Mouse (Mus musculus) forebrain, postnatal 0 days (tissue): ENCODE measurements around the gene Fam174b. TPM values are rescaled to one million over a fixed set of nuclear protein-coding genes. Genes with fewer than 3 reads are reported as not detected.

Experiments used
- ATAC-seq: fragments of 200-750 bp; cut with Nextera tagmentation; 2 replicates; pipeline ENCODE4 v1.8.0; 2017; ENCODE audit warnings: mild to moderate bottlenecking, moderate library complexity
- DNase-seq: peaks from one replicate; pipeline ENCODE4 v3.0.0-alpha.2; 2015
- H3K27ac ChIP-seq: fragments of 300-500 bp; sonication (generic); 2 replicates; pipeline ENCODE4 v1.5.1; 2014; ENCODE audit warnings: low read depth, mild to moderate bottlenecking, antibody characterized with exemption, low read length, moderate library complexity, mixed read lengths
- H3K27me3 ChIP-seq: fragments of 300-500 bp; sonication (generic); 2 replicates; pipeline ENCODE4 v1.6.1; 2014; ENCODE audit warnings: mild to moderate bottlenecking, low read length, mixed read lengths; ENCODE audit not compliant: insufficient read depth
- H3K36me3 ChIP-seq: fragments of 300-500 bp; sonication (generic); 2 replicates; pipeline ENCODE4 v1.6.1; 2014; ENCODE audit warnings: mild to moderate bottlenecking, moderate library complexity; ENCODE audit not compliant: insufficient read depth
- H3K4me1 ChIP-seq: fragments of 300-500 bp; sonication (generic); 2 replicates; pipeline ENCODE4 v1.6.1; 2014; ENCODE audit warnings: antibody characterized with exemption; ENCODE audit not compliant: insufficient read depth
- H3K4me2 ChIP-seq: fragments of 300-500 bp; sonication (generic); 2 replicates; pipeline ENCODE4 v1.6.1; 2014; ENCODE audit warnings: low read depth, mild to moderate bottlenecking, moderate library complexity
- H3K4me3 ChIP-seq: fragments of 300-500 bp; sonication (generic); 2 replicates; pipeline ENCODE4 v1.5.1; 2014; ENCODE audit warnings: low read depth, low read length, mixed read lengths
- H3K9ac ChIP-seq: fragments of 300-500 bp; sonication (generic); 2 replicates; pipeline ENCODE4 v1.6.1; 2014; ENCODE audit warnings: mild to moderate bottlenecking
- H3K9me3 ChIP-seq: fragments of 300-500 bp; sonication (generic); 2 replicates; pipeline ENCODE4 v1.6.1; 2016; ENCODE audit warnings: low read length
- CTCF ChIP-seq: sonication (generic); IDR thresholded peaks from 2 replicates; pipeline ENCODE4 v1.5.1; 2016; ENCODE audit warnings: antibody characterized with exemption, control low read depth, low read depth
- WGBS: fragments of 180-500 bp; shearing (Covaris S2); extraction: QIAGEN DNeasy Blood & Tissue Kit; methylation state at CpG from one replicate; pipeline ENCODE4 v1.1.7; 2014; 5-methylcytosine and 5-hydroxymethylcytosine counted together
- polyA plus RNA-seq: library from polyadenylated mRNA; unstranded; fragments of >200 nt; fragmentation: Nextera tagmentation; extraction: Ambion mirVana; gene quantifications from 2 replicates; pipeline ENCODE4 v1.2.1, GENCODE M21; 2015
- total RNA-seq: library from RNA; depleted of rRNA; stranded (reverse); fragments of >200 nt; gene quantifications from 2 replicates; pipeline ENCODE4 v1.2.3, GENCODE M21; 2014

The Fam174b gene
- total and polyA plus RNA-seq, 2 experiments from 2014 or later, result 35.6 to 44.9 TPM

- peaks cover 12% of the 10 kb centered on the region; the same call in 1 of the 2 replicates for H3K4me1 ChIP-seq
- no peaks in the 10 kb centered on the region for H3K9me3 ChIP-seq
- WGBS, result 70% methylated on average over 6 of the region's 6 CpGs
- H3K27ac ChIP-seq, result no peak overlapping the region
- H3K4me2 ChIP-seq, result peak overlapping the region; percentile 87
- H3K4me3 ChIP-seq, result peak overlapping the region; percentile 71; the same call in 1 of the 2 replicates
- no peaks in the 10 kb centered on the region for H3K36me3 ChIP-seq
- ATAC-seq (no peak), DNase-seq (no peak)
- H3K27me3 ChIP-seq, result no peaks in the 10 kb centered on the region
- no peak for TF ChIP-seq CTCF
- H3K9ac ChIP-seq, result no peak overlapping the region
Observed at GRCm38 (mm10) chr7:73741841-73742240, 1.7 kb downstream of the Fam174b start.

- WGBS, result 84% methylated on average over 8 of the region's 8 CpGs
- Histone ChIP-seq H3K4me1 (peaks cover 12% of the 10 kb centered on the region; the same call in 1 of the 2 replicates), H3K27me3 (no peaks in the 10 kb centered on the region), H3K9ac (no peak overlapping the region), H3K4me2 (peak overlapping the region; percentile 1; the same call in 1 of the 2 replicates), H3K36me3 (no peaks in the 10 kb centered on the region), H3K4me3 (no peak overlapping the region), H3K9me3 (no peaks in the 10 kb centered on the region), H3K27ac (no peak overlapping the region)
- DNase-seq, result no peak
- no peak for ATAC-seq
- TF ChIP-seq CTCF, result no peak
Observed at GRCm38 (mm10) chr7:73743144-73743543, 3.0 kb downstream of the Fam174b start.

DNA sequence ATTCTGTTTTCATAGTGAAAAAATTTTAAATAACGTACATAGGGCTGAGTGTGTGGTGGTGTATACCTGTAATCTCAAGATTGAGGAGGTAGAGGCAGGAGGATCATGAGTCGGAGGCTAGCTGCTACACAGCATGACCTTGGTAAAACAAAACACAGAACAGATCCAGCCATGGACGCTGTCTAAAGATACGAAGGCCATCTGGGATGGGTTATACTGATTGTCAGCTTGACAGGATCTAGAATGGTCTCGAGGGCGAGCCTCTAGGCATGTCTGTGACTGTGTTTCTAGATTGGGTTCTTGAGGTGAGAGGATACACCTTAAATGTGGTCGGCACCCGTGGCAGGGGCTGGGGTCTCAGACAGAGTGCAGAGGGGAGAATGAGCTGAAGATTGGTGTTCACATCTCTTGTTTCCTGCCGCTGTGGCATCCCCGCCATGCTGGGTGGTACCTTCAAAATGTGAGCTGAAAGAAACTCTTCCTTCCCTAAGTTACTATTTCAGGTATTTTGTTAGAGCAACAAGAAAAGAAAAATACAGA, 3.8 kb downstream of the Fam174b start:
- Histone ChIP-seq H3K36me3 (no peaks in the 10 kb centered on the region), H3K4me1 (peaks cover 12% of the 10 kb centered on the region; the same call in 1 of the 2 replicates), H3K4me3 (no peak overlapping the region; the same call in 1 of the 2 replicates), H3K9ac (no peak overlapping the region), H3K27me3 (no peaks in the 10 kb centered on the region), H3K4me2 (0 out of 2 replicates have a peak overlapping the region, but pooled peaks have one; percentile 13), H3K9me3 (no peaks in the 10 kb centered on the region), H3K27ac (no peak overlapping the region)
- ATAC-seq (no peak), DNase-seq (no peak)
- no peak for TF ChIP-seq CTCF
- 83% methylated on average over 10 of the region's 10 CpGs for WGBS

GRCm38 (mm10) chr7:73745903-73746302, 5.8 kb downstream of the Fam174b start:
- DNase-seq, result no peak
- H3K4me1 ChIP-seq, result peaks cover 12% of the 10 kb centered on the region; the same call in 1 of the 2 replicates
- no peaks in the 10 kb centered on the region for H3K9me3 ChIP-seq
- no peak for TF ChIP-seq CTCF
- no peak for ATAC-seq
- no peaks in the 10 kb centered on the region for H3K27me3 ChIP-seq
- H3K9ac ChIP-seq, result no peak overlapping the region
- no peak overlapping the region for H3K4me3 ChIP-seq
- no peak overlapping the region for H3K27ac ChIP-seq
- H3K36me3 ChIP-seq, result no peaks in the 10 kb centered on the region
- WGBS, result 48% methylated on average over 5 of the region's 5 CpGs
- no peak overlapping the region for H3K4me2 ChIP-seq

DNA sequence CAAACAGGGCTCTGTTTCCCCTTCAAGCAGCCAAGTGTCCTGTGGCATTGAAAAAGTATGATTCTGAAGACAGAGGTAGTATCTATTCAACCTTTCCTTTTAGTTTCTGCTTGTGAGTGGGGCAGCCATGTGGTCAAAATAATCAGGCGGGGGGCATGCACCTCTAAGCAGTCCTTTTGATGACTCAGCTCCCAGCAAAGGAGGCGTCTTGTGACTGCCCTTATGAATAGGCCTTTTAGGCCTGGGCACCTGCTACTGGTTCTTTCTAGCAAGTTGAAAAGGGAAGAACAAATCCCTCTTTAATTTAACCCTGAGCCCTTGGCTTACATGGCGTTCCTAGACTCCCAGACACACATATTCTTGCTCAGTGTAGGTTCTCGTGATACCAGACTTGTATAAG, 6.7 kb downstream of the Fam174b start:
- H3K9ac ChIP-seq, result no peak overlapping the region
- DNase-seq (no peak), ATAC-seq (peak; percentile 40; the same call in 1 of the 2 replicates)
- H3K27ac ChIP-seq, result peak overlapping the region; percentile 54; the same call in 1 of the 2 replicates
- TF ChIP-seq CTCF, result no peak
- no peak overlapping the region for H3K4me2 ChIP-seq
- H3K4me1 ChIP-seq, result peaks cover 2% of the 10 kb centered on the region; the same call in 1 of the 2 replicates
- no peaks in the 10 kb centered on the region for H3K27me3 ChIP-seq
- H3K36me3 ChIP-seq, result no peaks in the 10 kb centered on the region
- no peak overlapping the region for H3K4me3 ChIP-seq
- 28% methylated on average over 4 of the region's 4 CpGs for WGBS
- no peaks in the 10 kb centered on the region for H3K9me3 ChIP-seq

- DNase-seq (no peak), ATAC-seq (no peak)
- 94% methylated on average over 3 of the region's 3 CpGs for WGBS
- H3K4me1 ChIP-seq, result no peaks in the 10 kb centered on the region
- H3K36me3 ChIP-seq, result no peaks in the 10 kb centered on the region
- H3K27me3 ChIP-seq, result no peaks in the 10 kb centered on the region
- H3K4me3 ChIP-seq, result no peak overlapping the region
- H3K4me2 ChIP-seq, result no peak overlapping the region
- no peak overlapping the region for H3K9ac ChIP-seq
- H3K27ac ChIP-seq, result no peak overlapping the region
- no peaks in the 10 kb centered on the region for H3K9me3 ChIP-seq
- TF ChIP-seq CTCF, result no peak
Observed at GRCm38 (mm10) chr7:73747531-73747930, 7.4 kb downstream of the Fam174b start.

DNA sequence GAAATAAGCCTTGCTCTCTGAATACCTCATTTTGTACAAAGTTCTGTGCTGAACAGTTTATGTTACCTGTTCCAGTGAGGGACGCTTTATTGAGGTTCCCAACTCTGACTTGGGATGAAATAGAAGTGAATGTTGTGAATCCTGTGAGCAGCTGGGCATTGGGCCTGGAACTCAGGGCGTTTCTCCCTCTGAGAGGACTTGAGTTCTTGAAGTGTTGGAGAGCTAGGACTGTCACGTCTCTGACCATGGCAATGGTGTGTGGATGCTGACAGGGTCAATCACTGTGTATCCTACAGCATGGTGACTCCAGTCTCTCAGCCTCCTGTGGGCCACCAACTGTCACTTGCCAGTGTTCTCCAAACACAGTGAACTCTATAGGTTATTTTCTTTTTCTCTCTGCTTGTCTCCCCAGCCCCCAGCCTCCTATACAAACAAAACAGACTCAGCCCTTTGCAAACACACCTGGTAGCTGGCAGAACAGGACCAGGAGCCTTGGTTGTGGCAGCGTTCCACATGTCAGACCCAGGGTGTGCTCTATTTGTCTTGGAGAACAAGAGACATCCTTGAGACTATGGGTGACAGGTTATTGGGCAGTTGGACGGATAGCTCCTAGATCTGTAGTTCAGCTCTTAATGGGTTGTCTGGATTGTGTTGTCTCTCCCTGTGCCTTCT, 8.5 kb downstream of the Fam174b start:
- Histone ChIP-seq H3K4me1 (no peaks in the 10 kb centered on the region), H3K9ac (no peak overlapping the region), H3K4me2 (no peak overlapping the region), H3K27me3 (no peaks in the 10 kb centered on the region), H3K4me3 (no peak overlapping the region), H3K27ac (no peak overlapping the region), H3K9me3 (no peaks in the 10 kb centered on the region), H3K36me3 (no peaks in the 10 kb centered on the region)
- no peak for TF ChIP-seq CTCF
- DNase-seq, result no peak
- WGBS, result 89% methylated on average over 5 of the region's 5 CpGs
- ATAC-seq, result no peak
